Mouse (Mus musculus): ENCODE results near the gene Gm28305. TPM values are rescaled to one million over a fixed set of nuclear protein-coding genes. Genes with fewer than 3 reads are reported as not detected.

The Gm28305 gene
- polyA plus RNA-seq, 1 experiment from 2014 or later: not detected

GRCm38 (mm10) chr9:104051028-104051427 lies 10.6 kb downstream of the Gm28305 start:
- WGBS (ENCODE audit: insufficient replicate concordance): 87% methylated on average over 6 of the region's 6 CpGs

GRCm38 (mm10) chr9:104062430-104063243 lies 22.2 kb downstream of the Gm28305 start, which contains the start of gene Uba5:
Uba5 (minus strand) TSS chr9:104063134.
- H3K4me2 ChIP-seq: peak within 1 kb of the TSS; percentile 87
- WGBS (ENCODE audit: insufficient replicate concordance): under 1% methylated on average over 59 of the region's 59 CpGs
- H3K4me1 ChIP-seq (ENCODE audit: control insufficient read depth, insufficient read depth, low read length): peaks cover 13% of the 10 kb centered on the region
- peak; percentile 78 for ATAC-seq (replicated peaks; ENCODE audit: insufficient number of reproducible peaks, low FRiP score, low TSS enrichment)
- H3K4me3 ChIP-seq (ENCODE audit: low read depth, low read length): peak within 1 kb of the TSS; percentile 99
- H3K36me3 ChIP-seq (ENCODE audit: control insufficient read depth, insufficient read depth, low read length): peaks cover 9% of the 10 kb centered on the region; the same call in 1 of the 2 replicates
- peak within 1 kb of the TSS; percentile 62; the same call in 1 of the 2 replicates for H3K27ac ChIP-seq (ENCODE audit: low read depth, low read length)
- H3K27me3 ChIP-seq (ENCODE audit: control insufficient read depth, insufficient read depth, low read length): no peaks in the 10 kb centered on the region
- peak within 1 kb of the TSS; percentile 89 for H3K9ac ChIP-seq (ENCODE audit: low read depth, low read length)
- no peaks in the 10 kb centered on the region for H3K9me3 ChIP-seq (replicated peaks; ENCODE audit: control insufficient read depth, low read length)

More at GRCm38 (mm10) chr9:104051028-104051427, 10.6 kb downstream of the Gm28305 start:
- no peak overlapping the region for H3K27ac ChIP-seq (ENCODE audit: low read depth, low read length)
- H3K27me3 ChIP-seq (ENCODE audit: control insufficient read depth, insufficient read depth, low read length): no peaks in the 10 kb centered on the region
- H3K4me1 ChIP-seq (ENCODE audit: control insufficient read depth, insufficient read depth, low read length): no peaks in the 10 kb centered on the region
- no peaks in the 10 kb centered on the region for H3K9me3 ChIP-seq (replicated peaks; ENCODE audit: control insufficient read depth, low read length)
- no peak for ATAC-seq (replicated peaks; ENCODE audit: insufficient number of reproducible peaks, low FRiP score, low TSS enrichment)
- H3K4me2 ChIP-seq: no peak overlapping the region
- H3K36me3 ChIP-seq (ENCODE audit: control insufficient read depth, insufficient read depth, low read length): peaks cover 43% of the 10 kb centered on the region
- H3K9ac ChIP-seq (ENCODE audit: low read depth, low read length): no peak overlapping the region
- no peak overlapping the region for H3K4me3 ChIP-seq (ENCODE audit: low read depth, low read length)

DNA sequence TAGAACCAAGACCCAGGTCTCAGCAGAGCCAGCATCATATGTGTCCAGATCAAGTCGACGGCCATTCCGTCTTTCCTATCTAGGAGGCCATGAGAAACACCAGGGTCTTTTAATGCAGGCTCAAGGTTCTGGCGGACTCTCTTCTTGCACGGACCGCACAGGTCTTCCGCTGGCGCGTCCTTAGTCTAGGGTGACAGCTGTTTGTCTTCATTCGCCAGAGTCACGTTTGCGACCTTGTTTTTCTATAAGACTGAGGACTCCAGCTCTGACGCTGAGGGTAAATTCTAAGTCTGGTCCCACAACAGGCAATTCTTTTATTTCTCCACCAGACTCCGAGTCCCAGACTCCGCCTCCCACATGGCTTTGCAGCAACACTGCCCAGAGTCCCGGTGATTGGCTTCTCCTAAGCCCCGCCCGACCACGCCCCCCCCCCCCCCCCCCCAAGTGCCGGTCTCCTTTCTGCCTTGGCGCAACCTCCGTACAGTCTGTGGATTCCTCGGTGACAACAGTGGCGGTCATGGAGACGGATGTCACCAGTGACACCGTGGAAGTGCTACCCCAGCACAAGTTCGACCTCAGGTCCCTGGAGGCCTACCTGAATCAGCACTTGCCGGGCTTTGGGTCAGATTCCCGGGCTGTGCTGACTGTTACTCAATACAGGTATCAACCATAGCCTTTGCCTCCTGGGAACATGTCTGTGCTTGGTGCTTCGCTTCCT lies 22.9 kb downstream of the Gm28305 start, which contains the start of gene Acad11:
Gene Acad11 (plus strand): TSS at position 134 of the 718 bp plus-strand sequence.
- WGBS (ENCODE audit: insufficient replicate concordance): 1% methylated on average over 30 of the region's 30 CpGs
- peak within 1 kb of the TSS; percentile 87 for H3K4me2 ChIP-seq
- peak within 1 kb of the TSS; percentile 89 for H3K9ac ChIP-seq (ENCODE audit: low read depth, low read length)
- H3K4me3 ChIP-seq (ENCODE audit: low read depth, low read length): peak within 1 kb of the TSS; percentile 99
- peak within 1 kb of the TSS; percentile 62; the same call in 1 of the 2 replicates for H3K27ac ChIP-seq (ENCODE audit: low read depth, low read length)
- no peaks in the 10 kb centered on the region for H3K27me3 ChIP-seq (ENCODE audit: control insufficient read depth, insufficient read depth, low read length)
- peak; percentile 92 for ATAC-seq (replicated peaks; ENCODE audit: insufficient number of reproducible peaks, low FRiP score, low TSS enrichment)
- peaks cover 6% of the 10 kb centered on the region; the same call in 1 of the 2 replicates for H3K36me3 ChIP-seq (ENCODE audit: control insufficient read depth, insufficient read depth, low read length)
- H3K4me1 ChIP-seq (ENCODE audit: control insufficient read depth, insufficient read depth, low read length): peaks cover 13% of the 10 kb centered on the region
- H3K9me3 ChIP-seq (replicated peaks; ENCODE audit: control insufficient read depth, low read length): no peaks in the 10 kb centered on the region

GRCm38 (mm10) chr9:104064571-104064970 lies 24.1 kb downstream of the Gm28305 start:
- Histone ChIP-seq H3K9ac (ENCODE audit: low read depth, low read length) (no peak overlapping the region), H3K27ac (ENCODE audit: low read depth, low read length) (no peak overlapping the region), H3K9me3 (replicated peaks; ENCODE audit: control insufficient read depth, low read length) (no peaks in the 10 kb centered on the region), H3K4me2 (no peak overlapping the region), H3K36me3 (ENCODE audit: control insufficient read depth, insufficient read depth, low read length) (peaks cover 5% of the 10 kb centered on the region; the same call in 1 of the 2 replicates), H3K4me3 (ENCODE audit: low read depth, low read length) (no peak overlapping the region), H3K27me3 (ENCODE audit: control insufficient read depth, insufficient read depth, low read length) (no peaks in the 10 kb centered on the region), H3K4me1 (ENCODE audit: control insufficient read depth, insufficient read depth, low read length) (peaks cover 13% of the 10 kb centered on the region)
- ATAC-seq (replicated peaks; ENCODE audit: insufficient number of reproducible peaks, low FRiP score, low TSS enrichment): no peak
- WGBS (ENCODE audit: insufficient replicate concordance): 26% methylated on average over 1 of the region's 1 CpGs

- ATAC-seq (replicated peaks; ENCODE audit: insufficient number of reproducible peaks, low FRiP score, low TSS enrichment): no peak
These were observed 29.8 kb downstream of the Gm28305 start for GRCm38 (mm10) chr9:104070241-104070640.

DNA sequence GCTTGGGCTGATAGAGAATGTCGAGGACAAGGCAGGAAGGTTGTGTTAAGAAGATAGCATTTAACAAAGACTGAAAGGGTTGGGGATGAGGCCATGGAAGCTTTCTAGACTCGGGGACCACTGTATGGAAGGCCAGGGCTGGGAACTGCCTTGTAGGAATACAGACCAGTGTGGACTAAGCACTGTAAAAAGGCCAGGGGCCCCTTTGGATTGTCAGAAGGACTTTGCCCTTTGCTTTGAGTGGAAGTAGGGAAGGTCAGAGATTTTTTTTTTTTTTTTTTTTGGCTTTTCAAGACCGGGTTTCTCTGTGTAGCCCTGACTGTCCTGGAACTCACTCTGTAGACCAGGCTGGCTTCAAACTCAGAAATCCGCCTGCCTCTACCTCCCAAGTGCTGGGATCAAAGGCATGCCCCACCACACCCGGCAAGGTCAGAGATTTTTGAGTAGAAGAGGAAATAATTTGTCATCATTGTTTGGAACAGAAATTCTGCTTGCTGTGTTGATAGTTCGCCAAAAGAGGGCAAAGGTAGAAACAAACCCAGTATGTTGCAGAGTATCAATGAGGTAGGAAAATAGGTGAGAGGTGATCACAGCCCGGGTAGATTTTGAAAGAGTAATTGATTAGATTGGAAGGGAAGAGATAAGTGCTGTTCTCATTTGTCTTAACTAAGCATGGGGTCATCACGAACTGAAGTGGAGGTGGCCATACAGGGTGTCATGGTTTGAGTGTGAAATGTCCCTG lies 30.6 kb downstream of the Gm28305 start:
- no peaks in the 10 kb centered on the region for H3K4me1 ChIP-seq (ENCODE audit: control insufficient read depth, insufficient read depth, low read length)
- H3K9ac ChIP-seq (ENCODE audit: low read depth, low read length): no peak overlapping the region
- H3K36me3 ChIP-seq (ENCODE audit: control insufficient read depth, insufficient read depth, low read length): no peaks in the 10 kb centered on the region
- no peaks in the 10 kb centered on the region for H3K9me3 ChIP-seq (replicated peaks; ENCODE audit: control insufficient read depth, low read length)
- no peak overlapping the region for H3K4me3 ChIP-seq (ENCODE audit: low read depth, low read length)
- no peaks in the 10 kb centered on the region for H3K27me3 ChIP-seq (ENCODE audit: control insufficient read depth, insufficient read depth, low read length)
- ATAC-seq (replicated peaks; ENCODE audit: insufficient number of reproducible peaks, low FRiP score, low TSS enrichment): no peak
- 70% methylated on average over 8 of the region's 8 CpGs for WGBS (ENCODE audit: insufficient replicate concordance)
- no peak overlapping the region for H3K27ac ChIP-seq (ENCODE audit: low read depth, low read length)
- H3K4me2 ChIP-seq: no peak overlapping the region

More at GRCm38 (mm10) chr9:104070241-104070640, 29.8 kb downstream of the Gm28305 start:
- no peaks in the 10 kb centered on the region for H3K27me3 ChIP-seq (ENCODE audit: control insufficient read depth, insufficient read depth, low read length)
- 46% methylated on average over 4 of the region's 4 CpGs for WGBS (ENCODE audit: insufficient replicate concordance)
- no peak overlapping the region for H3K4me3 ChIP-seq (ENCODE audit: low read depth, low read length)
- H3K9me3 ChIP-seq (replicated peaks; ENCODE audit: control insufficient read depth, low read length): no peaks in the 10 kb centered on the region
- H3K36me3 ChIP-seq (ENCODE audit: control insufficient read depth, insufficient read depth, low read length): no peaks in the 10 kb centered on the region
- H3K27ac ChIP-seq (ENCODE audit: low read depth, low read length): no peak overlapping the region
- no peaks in the 10 kb centered on the region for H3K4me1 ChIP-seq (ENCODE audit: control insufficient read depth, insufficient read depth, low read length)
- no peak overlapping the region for H3K4me2 ChIP-seq
- H3K9ac ChIP-seq (ENCODE audit: low read depth, low read length): no peak overlapping the region

- H3K9me3 ChIP-seq (replicated peaks; ENCODE audit: control insufficient read depth, low read length): no peaks in the 10 kb centered on the region
- no peak overlapping the region for H3K4me2 ChIP-seq
- H3K9ac ChIP-seq (ENCODE audit: low read depth, low read length): no peak overlapping the region
- H3K4me1 ChIP-seq (ENCODE audit: control insufficient read depth, insufficient read depth, low read length): no peaks in the 10 kb centered on the region
- H3K27me3 ChIP-seq (ENCODE audit: control insufficient read depth, insufficient read depth, low read length): no peaks in the 10 kb centered on the region
- WGBS (ENCODE audit: insufficient replicate concordance): 68% methylated on average over 2 of the region's 2 CpGs
- H3K4me3 ChIP-seq (ENCODE audit: low read depth, low read length): no peak overlapping the region
- no peak overlapping the region for H3K27ac ChIP-seq (ENCODE audit: low read depth, low read length)
- H3K36me3 ChIP-seq (ENCODE audit: control insufficient read depth, insufficient read depth, low read length): no peaks in the 10 kb centered on the region
- no peak for ATAC-seq (replicated peaks; ENCODE audit: insufficient number of reproducible peaks, low FRiP score, low TSS enrichment)
These were observed 35.3 kb downstream of the Gm28305 start for GRCm38 (mm10) chr9:104075808-104076207.

GRCm38 (mm10) chr9:104078780-104079179 lies 38.3 kb downstream of the Gm28305 start:
- H3K27me3 ChIP-seq (ENCODE audit: control insufficient read depth, insufficient read depth, low read length): no peaks in the 10 kb centered on the region
- no peak overlapping the region for H3K9ac ChIP-seq (ENCODE audit: low read depth, low read length)
- H3K9me3 ChIP-seq (replicated peaks; ENCODE audit: control insufficient read depth, low read length): no peaks in the 10 kb centered on the region
- H3K4me3 ChIP-seq (ENCODE audit: low read depth, low read length): no peak overlapping the region
- 96% methylated on average over 1 of the region's 1 CpGs for WGBS (ENCODE audit: insufficient replicate concordance)
- no peaks in the 10 kb centered on the region for H3K36me3 ChIP-seq (ENCODE audit: control insufficient read depth, insufficient read depth, low read length)
- no peak overlapping the region for H3K27ac ChIP-seq (ENCODE audit: low read depth, low read length)
- no peak overlapping the region for H3K4me2 ChIP-seq
- ATAC-seq (replicated peaks; ENCODE audit: insufficient number of reproducible peaks, low FRiP score, low TSS enrichment): no peak
- no peaks in the 10 kb centered on the region for H3K4me1 ChIP-seq (ENCODE audit: control insufficient read depth, insufficient read depth, low read length)

Measured in heart, embryonic 11.5 days (tissue).